Mouse (Mus musculus) hindbrain, embryonic 16.5 days (tissue): ENCODE data around the gene Pdzd9. TPM values are rescaled to one million over a fixed set of nuclear protein-coding genes. Genes with fewer than 3 reads are reported as not detected.

Experiments used
- ATAC-seq: fragments of 200-750 bp; cut with Nextera tagmentation; 2 replicates; pipeline ENCODE4 v1.8.0; 2017; ENCODE audit warnings: moderate TSS enrichment, moderate library complexity
- H3K27ac ChIP-seq: fragments of 300-500 bp; sonication (generic); 2 replicates; pipeline ENCODE4 v1.5.1; 2014; ENCODE audit warnings: low read depth, mild to moderate bottlenecking, control low read depth, low read length, moderate library complexity
- H3K27me3 ChIP-seq: fragments of 300-500 bp; sonication (generic); replicated peaks from 2 replicates; pipeline ENCODE4 v1.6.1; 2014; ENCODE audit warnings: low read length; ENCODE audit not compliant: control insufficient read depth, insufficient read depth
- H3K36me3 ChIP-seq: fragments of 300-500 bp; sonication (generic); 2 replicates; pipeline ENCODE4 v1.6.1; 2014; ENCODE audit warnings: mild to moderate bottlenecking, low read length, moderate library complexity, mixed read lengths; ENCODE audit not compliant: control insufficient read depth, insufficient read depth
- H3K4me1 ChIP-seq: fragments of 300-500 bp; sonication (generic); 2 replicates; pipeline ENCODE4 v1.6.1; 2014; ENCODE audit warnings: low read depth, low read length; ENCODE audit not compliant: control insufficient read depth, insufficient read depth
- H3K4me2 ChIP-seq: fragments of 300-500 bp; sonication (generic); 2 replicates; pipeline ENCODE4 v1.6.1; 2014; ENCODE audit warnings: mild to moderate bottlenecking, low read length, control low read depth, moderate library complexity
- H3K4me3 ChIP-seq: fragments of 300-500 bp; sonication (generic); 2 replicates; pipeline ENCODE4 v1.5.1; 2014; ENCODE audit warnings: mild to moderate bottlenecking, low read length, control low read depth, moderate library complexity
- H3K9ac ChIP-seq: fragments of 300-500 bp; sonication (generic); 2 replicates; pipeline ENCODE4 v1.6.1; 2014; ENCODE audit warnings: low read depth, mild to moderate bottlenecking, control low read depth, low read length, moderate library complexity
- H3K9me3 ChIP-seq: fragments of 300-500 bp; sonication (generic); 2 replicates; pipeline ENCODE4 v1.6.1; 2014; ENCODE audit warnings: mild to moderate bottlenecking, low read length, moderate library complexity; ENCODE audit not compliant: control insufficient read depth
- WGBS: fragments of 180-500 bp; shearing (Covaris S2); extraction: QIAGEN DNeasy Blood & Tissue Kit; methylation state at CpG from one replicate; pipeline ENCODE4 v1.1.7; 2014; 5-methylcytosine and 5-hydroxymethylcytosine counted together
- polyA plus RNA-seq: library from polyadenylated mRNA; unstranded; fragments of >200 nt; fragmentation: Nextera tagmentation; extraction: Ambion mirVana; gene quantifications from 2 replicates; pipeline ENCODE4 v1.2.1, GENCODE M21; 2015

Gene Pdzd9
- polyA plus RNA-seq, 1 experiment from 2014 or later: 0.48 TPM

- H3K9ac ChIP-seq: no peak overlapping the region
- WGBS: 26% methylated on average over 6 of the region's 6 CpGs
- H3K27me3 ChIP-seq: no peaks in the 10 kb centered on the region
- no peak for ATAC-seq
- peaks cover 2% of the 10 kb centered on the region; the same call in 1 of the 2 replicates for H3K36me3 ChIP-seq
- no peaks in the 10 kb centered on the region for H3K4me1 ChIP-seq
- H3K4me2 ChIP-seq: no peak overlapping the region
- no peaks in the 10 kb centered on the region for H3K9me3 ChIP-seq
- no peak overlapping the region for H3K4me3 ChIP-seq
- no peak overlapping the region for H3K27ac ChIP-seq
Observed at GRCm38 (mm10) chr7:120695196-120695595, 25.1 kb upstream of the Pdzd9 start.

GRCm38 (mm10) chr7:120693831-120694375, 23.8 kb upstream of the Pdzd9 start:
- Histone ChIP-seq H3K9ac (no peak overlapping the region), H3K27me3 (no peaks in the 10 kb centered on the region), H3K36me3 (peaks cover 2% of the 10 kb centered on the region; the same call in 1 of the 2 replicates), H3K27ac (no peak overlapping the region), H3K4me2 (no peak overlapping the region), H3K4me1 (no peaks in the 10 kb centered on the region), H3K9me3 (no peaks in the 10 kb centered on the region), H3K4me3 (no peak overlapping the region)
- WGBS: 94% methylated on average over 5 of the region's 5 CpGs
- no peak for ATAC-seq

- 72% methylated on average over 4 of the region's 4 CpGs for WGBS
Observed at GRCm38 (mm10) chr7:120690634-120691033, 20.5 kb upstream of the Pdzd9 start.

GRCm38 (mm10) chr7:120685227-120685626, 15.1 kb upstream of the Pdzd9 start:
- Histone ChIP-seq H3K9me3 (no peaks in the 10 kb centered on the region), H3K9ac (no peak overlapping the region), H3K4me1 (peaks cover 6% of the 10 kb centered on the region), H3K4me3 (no peak overlapping the region), H3K27ac (no peak overlapping the region), H3K4me2 (no peak overlapping the region), H3K27me3 (no peaks in the 10 kb centered on the region), H3K36me3 (no peaks in the 10 kb centered on the region)
- 71% methylated on average over 6 of the region's 6 CpGs for WGBS
- no peak for ATAC-seq

More at GRCm38 (mm10) chr7:120690634-120691033, 20.5 kb upstream of the Pdzd9 start:
- H3K27me3 ChIP-seq: no peaks in the 10 kb centered on the region
- H3K9ac ChIP-seq: no peak overlapping the region
- peaks cover 2% of the 10 kb centered on the region; the same call in 1 of the 2 replicates for H3K36me3 ChIP-seq
- no peak for ATAC-seq
- no peak overlapping the region for H3K4me3 ChIP-seq
- no peaks in the 10 kb centered on the region for H3K9me3 ChIP-seq
- no peak overlapping the region for H3K27ac ChIP-seq
- no peak overlapping the region for H3K4me2 ChIP-seq
- no peaks in the 10 kb centered on the region for H3K4me1 ChIP-seq

GRCm38 (mm10) chr7:120684731-120685161, 14.6 kb upstream of the Pdzd9 start:
- Histone ChIP-seq H3K4me2 (no peak overlapping the region), H3K36me3 (no peaks in the 10 kb centered on the region), H3K9ac (no peak overlapping the region), H3K9me3 (no peaks in the 10 kb centered on the region), H3K27ac (no peak overlapping the region), H3K27me3 (no peaks in the 10 kb centered on the region), H3K4me3 (no peak overlapping the region), H3K4me1 (peaks cover 8% of the 10 kb centered on the region)
- no peak for ATAC-seq
- 85% methylated on average over 2 of the region's 2 CpGs for whole genome bisulfite sequencing

GRCm38 (mm10) chr7:120682002-120682401, 11.9 kb upstream of the Pdzd9 start:
- Histone ChIP-seq H3K9me3 (no peaks in the 10 kb centered on the region), H3K27me3 (no peaks in the 10 kb centered on the region)
- whole genome bisulfite sequencing: 77% methylated on average over 4 of the region's 4 CpGs

GRCm38 (mm10) chr7:120679023-120679422, 8.9 kb upstream of the Pdzd9 start:
- Histone ChIP-seq H3K9ac (no peak overlapping the region), H3K27me3 (no peaks in the 10 kb centered on the region), H3K4me2 (peak overlapping the region; percentile 80), H3K27ac (no peak overlapping the region), H3K36me3 (no peaks in the 10 kb centered on the region), H3K4me1 (peaks cover 27% of the 10 kb centered on the region), H3K9me3 (no peaks in the 10 kb centered on the region), H3K4me3 (no peak overlapping the region; the same call in none of the 2 replicates)
- ATAC-seq: no peak
- WGBS: 56% methylated on average over 8 of the region's 8 CpGs

More at GRCm38 (mm10) chr7:120682002-120682401, 11.9 kb upstream of the Pdzd9 start:
- H3K4me1 ChIP-seq: peaks cover 25% of the 10 kb centered on the region
- no peak overlapping the region for H3K4me3 ChIP-seq
- H3K27ac ChIP-seq: no peak overlapping the region
- no peak overlapping the region for H3K4me2 ChIP-seq
- no peak for ATAC-seq
- no peak overlapping the region for H3K9ac ChIP-seq
- H3K36me3 ChIP-seq: no peaks in the 10 kb centered on the region

- Histone ChIP-seq H3K4me3 (peak overlapping the region; percentile 85), H3K27ac (peak overlapping the region; percentile 88), H3K4me2 (peak overlapping the region; percentile 80), H3K36me3 (no peaks in the 10 kb centered on the region), H3K27me3 (no peaks in the 10 kb centered on the region), H3K9me3 (no peaks in the 10 kb centered on the region), H3K4me1 (peaks cover 27% of the 10 kb centered on the region), H3K9ac (peak overlapping the region; percentile 91)
- 1% methylated on average over 42 of the region's 42 CpGs for WGBS
- peak; percentile 82 for ATAC-seq
Observed at GRCm38 (mm10) chr7:120677764-120678531, 7.8 kb upstream of the Pdzd9 start.

- Histone ChIP-seq H3K9ac (peak within 1 kb of the TSS; percentile 91), H3K4me1 (peaks cover 27% of the 10 kb centered on the region), H3K9me3 (no peaks in the 10 kb centered on the region), H3K27me3 (no peaks in the 10 kb centered on the region), H3K27ac (peak within 1 kb of the TSS; percentile 88), H3K36me3 (no peaks in the 10 kb centered on the region), H3K4me3 (peak within 1 kb of the TSS; percentile 85), H3K4me2 (peak within 1 kb of the TSS; percentile 82)
- WGBS: 1% methylated on average over 36 of the region's 44 CpGs
- peak; percentile 97 for ATAC-seq
Observed at GRCm38 (mm10) chr7:120677001-120677643, 7.0 kb upstream of the Pdzd9 start, which contains the start of gene Mosmo. Gene Mosmo (plus strand): TSS chr7:120677618.
